Mouse (Mus musculus): ENCODE data around the gene Gkn3.

Gkn3 gene

GRCm38 (mm10) chr6:87388877-87389276 lies at the start of gene Gkn3:
Gkn3 (minus strand) TSS chr6:87388935.
- DNase-seq, result no peak

- DNase-seq, result no peak
Measured at GRCm38 (mm10) chr6:87436745-87437144, 48.0 kb upstream of the Gkn3 start.

DNA sequence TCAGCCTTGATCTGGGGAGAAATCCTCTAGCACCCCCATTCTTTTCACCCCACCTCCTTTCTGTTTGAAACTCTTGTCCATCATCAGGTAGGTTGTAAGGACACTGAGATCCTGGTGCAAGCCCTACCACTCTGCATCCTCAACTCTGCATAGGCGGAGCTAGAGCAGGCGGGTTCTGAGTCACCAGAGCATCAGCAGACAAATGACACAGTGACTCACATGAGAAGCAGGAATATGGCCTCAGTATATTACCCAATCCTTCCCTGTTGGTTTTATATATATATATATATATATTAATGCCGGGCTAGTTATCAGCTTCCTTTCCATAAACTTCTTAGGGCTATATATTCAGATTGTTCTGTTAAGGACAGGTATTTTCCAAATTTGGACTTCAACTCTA lies 47.1 kb upstream of the Gkn3 start:
- no peak for DNase-seq

DNA sequence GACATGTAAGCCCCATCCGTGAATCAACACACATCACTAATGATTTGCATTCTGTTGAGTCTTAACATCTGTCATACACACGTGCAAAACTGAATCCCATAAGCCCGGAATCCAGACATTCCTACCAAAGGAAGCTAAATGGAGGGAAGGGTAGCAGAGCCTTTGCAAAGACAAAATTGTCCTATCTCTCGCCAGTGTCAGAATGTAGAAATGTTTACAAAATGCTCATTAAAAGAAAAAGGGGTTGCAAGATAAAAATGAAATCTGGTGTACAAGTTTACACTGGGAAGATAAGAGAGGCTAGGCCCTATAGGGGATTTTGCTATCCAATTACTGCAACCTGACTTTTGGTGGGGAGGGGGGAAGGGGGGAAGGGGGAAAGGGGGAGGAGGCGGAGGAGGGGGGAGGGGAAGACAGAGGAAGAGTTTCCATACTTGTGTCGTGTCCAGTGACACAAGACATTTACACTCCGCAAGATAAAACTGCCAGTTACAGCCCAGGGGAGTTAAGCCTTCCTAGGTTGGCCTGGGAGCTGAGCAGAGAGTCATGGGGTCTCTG lies 39.8 kb upstream of the Gkn3 start, which contains the start of gene Bmp10:
Gene Bmp10 (plus strand): TSS at position 508 of the 558 bp plus-strand sequence.
- no peak for DNase-seq

GRCm38 (mm10) chr6:87427616-87428015 lies 38.9 kb upstream of the Gkn3 start:
- no peak for DNase-seq

- DNase-seq, result no peak
Measured at GRCm38 (mm10) chr6:87426954-87427353, 38.2 kb upstream of the Gkn3 start.

- DNase-seq, result no peak
Measured at GRCm38 (mm10) chr6:87424037-87424816, 35.5 kb upstream of the Gkn3 start.

GRCm38 (mm10) chr6:87422304-87422703 lies 33.6 kb upstream of the Gkn3 start:
- no peak for DNase-seq

- no peak for DNase-seq
Measured at GRCm38 (mm10) chr6:87412011-87412410, 23.3 kb upstream of the Gkn3 start.

DNA sequence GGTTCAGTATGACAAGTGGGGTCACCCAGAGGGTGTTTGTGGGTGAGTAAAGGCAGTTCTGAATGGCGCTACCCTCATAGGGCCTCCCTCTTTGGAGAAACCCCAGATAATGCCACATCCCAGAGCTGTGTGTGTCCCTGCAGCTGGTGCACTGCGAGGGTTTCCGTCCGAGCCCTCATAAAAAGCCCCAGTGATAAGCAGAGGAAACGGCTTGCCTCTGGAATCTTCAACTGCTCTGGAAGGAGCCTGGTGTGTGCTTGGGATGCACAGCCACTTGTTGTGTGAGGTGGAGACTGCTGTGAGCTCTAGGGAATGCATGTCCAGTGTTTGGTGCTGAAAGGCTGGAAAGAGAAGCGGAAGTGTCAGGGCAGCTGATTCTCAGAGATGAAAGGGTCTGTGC lies 12.7 kb upstream of the Gkn3 start:
- no peak for DNase-seq

DNA sequence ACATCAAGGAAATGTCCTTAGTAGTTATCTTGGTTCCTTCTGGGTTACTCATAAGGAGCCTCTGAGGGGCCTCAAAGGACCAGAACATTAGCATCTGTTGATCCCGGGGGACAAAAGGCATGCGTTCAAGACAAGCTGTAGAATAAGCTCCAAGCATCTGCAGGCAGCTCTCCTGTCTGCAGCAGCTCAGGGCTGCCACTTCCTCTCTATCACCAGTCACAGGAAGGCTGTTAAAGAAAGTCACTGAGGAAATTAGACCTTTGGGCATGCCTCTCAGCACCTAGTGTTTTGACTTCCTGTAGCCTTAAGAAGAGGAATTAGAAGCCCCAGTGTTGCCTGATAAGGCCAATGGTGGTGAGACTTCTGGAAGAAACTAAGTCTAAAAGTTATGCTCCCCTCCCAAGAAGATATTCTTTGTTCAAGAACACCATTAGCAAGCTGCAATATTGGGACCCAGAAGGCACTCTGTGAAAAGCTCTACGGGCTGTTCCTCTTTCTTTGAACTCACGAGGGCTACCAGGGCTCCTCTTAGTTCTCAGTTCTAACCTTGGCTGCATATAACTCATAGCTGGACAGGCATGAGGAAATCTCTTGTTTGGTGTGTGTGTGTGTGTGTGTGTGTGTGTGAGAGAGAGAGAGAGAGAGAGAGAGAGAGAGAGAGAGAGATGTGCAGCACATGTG lies 11.3 kb upstream of the Gkn3 start:
- DNase-seq, result peak; percentile 60

GRCm38 (mm10) chr6:87399137-87399536 lies 10.4 kb upstream of the Gkn3 start:
- peak; percentile 84 for DNase-seq

GRCm38 (mm10) chr6:87394783-87395182 lies 6.0 kb upstream of the Gkn3 start:
- DNase-seq, result peak; percentile 22

GRCm38 (mm10) chr6:87393466-87394205 lies 4.9 kb upstream of the Gkn3 start:
- no peak for DNase-seq

DNA sequence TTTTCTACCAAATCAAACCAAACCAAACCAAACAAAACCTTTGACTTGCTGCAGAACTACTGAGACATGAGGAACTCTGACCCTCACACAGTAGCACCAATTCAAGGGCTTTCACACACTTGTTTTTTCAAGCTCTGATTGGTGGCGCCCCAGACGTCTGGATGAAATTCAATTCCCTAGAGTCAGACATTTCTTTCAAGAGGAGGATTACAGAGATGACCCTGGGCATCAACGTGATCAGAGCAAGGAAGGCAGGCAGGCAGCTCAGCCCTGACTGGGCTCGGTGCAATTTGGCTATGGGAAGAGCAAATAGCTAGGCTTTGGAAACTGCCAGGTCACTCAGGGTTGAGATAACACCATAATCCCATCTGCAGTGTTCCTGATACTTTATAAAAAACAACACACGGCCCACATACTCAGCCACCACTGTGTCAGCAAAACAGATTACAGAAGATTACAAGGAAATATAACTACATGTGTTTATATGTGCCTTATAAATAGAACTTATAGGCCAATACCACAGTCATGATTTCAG lies 787 bp upstream of the Gkn3 start:
- no peak for DNase-seq

DNA sequence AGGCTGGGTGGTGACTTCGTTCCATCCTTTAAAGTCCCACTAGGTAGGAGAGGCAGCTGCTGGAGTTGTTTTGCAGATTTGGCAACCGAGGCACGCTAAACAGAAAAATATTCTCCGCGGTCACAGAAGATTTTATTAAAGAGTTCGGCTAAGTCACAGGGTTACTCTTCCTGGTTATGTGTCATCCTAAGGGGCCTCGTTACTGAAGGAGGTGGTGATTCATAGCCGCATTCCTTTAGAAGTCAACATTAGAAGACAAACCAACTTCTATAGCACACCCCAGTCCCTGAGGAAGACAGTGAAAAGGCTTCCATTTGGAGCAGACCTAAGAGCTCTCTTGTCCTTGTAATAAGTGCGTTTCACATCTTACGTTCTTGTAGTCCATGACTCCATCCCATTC lies 2.1 kb downstream of the Gkn3 start:
- no peak for DNase-seq

- peak; percentile 40 for DNase-seq
Measured at GRCm38 (mm10) chr6:87386203-87386602, 2.5 kb downstream of the Gkn3 start.

DNA sequence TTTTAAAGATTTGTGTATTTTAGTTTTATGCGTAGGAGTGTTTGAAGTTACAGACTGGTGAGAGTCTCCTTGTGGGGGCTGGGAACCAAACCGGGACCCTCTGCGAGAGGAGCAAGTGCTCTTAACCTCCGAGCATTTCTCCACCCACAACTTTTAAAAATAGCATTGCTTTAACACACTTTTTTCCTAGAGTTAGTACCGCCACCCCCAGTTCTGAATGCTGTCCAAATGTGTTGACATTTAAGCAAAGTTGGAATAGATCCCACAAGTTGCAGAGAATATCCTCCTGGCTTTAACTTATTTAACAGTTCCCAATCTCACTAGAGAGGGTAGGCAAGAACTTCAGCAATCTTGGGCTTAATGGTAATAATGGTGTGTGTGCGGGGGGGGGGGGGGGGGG lies 4.0 kb downstream of the Gkn3 start:
- DNase-seq, result no peak

DNA sequence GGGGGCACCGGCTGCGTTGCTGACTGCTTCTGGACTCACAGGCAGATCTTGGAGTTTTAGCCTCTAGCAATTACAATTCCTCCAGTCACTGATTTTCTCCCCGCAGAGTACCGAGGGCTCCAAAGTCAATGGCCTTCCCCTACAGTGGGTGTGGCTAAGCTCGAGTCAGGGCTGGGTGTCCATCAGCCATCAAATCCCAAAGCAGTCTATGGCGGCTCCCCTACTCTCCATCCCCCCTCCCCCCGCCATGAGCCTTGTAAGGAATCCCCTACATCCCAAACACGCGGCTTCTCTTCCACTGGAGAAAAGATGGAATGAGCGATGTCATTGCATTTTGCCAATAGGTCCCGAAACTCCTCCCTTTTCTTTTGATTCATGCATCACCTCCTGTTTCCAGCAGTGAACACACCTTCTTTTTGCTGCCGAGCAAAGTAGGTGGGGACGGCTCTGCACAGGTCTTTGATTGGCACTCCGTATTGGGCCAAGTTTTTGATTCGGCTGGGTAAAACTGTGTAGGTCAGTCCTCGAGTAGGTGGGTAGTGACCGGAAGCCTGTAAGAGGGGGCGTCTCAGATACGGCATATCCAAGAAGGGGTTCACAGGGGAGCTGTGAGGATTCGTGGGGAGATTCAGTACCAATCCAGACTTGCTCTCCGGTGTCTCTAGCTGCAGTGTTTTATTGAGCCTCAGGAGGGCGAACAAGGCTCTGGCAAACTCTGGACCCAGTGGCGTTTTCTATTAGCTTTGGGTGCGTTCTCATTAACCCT lies 4.6 kb downstream of the Gkn3 start:
- no peak for DNase-seq

GRCm38 (mm10) chr6:87373057-87373456 lies 15.7 kb downstream of the Gkn3 start, which contains the start of gene Gkn2:
Gkn2 (plus strand) TSS chr6:87373357.
- DNase-seq, result no peak

DNA sequence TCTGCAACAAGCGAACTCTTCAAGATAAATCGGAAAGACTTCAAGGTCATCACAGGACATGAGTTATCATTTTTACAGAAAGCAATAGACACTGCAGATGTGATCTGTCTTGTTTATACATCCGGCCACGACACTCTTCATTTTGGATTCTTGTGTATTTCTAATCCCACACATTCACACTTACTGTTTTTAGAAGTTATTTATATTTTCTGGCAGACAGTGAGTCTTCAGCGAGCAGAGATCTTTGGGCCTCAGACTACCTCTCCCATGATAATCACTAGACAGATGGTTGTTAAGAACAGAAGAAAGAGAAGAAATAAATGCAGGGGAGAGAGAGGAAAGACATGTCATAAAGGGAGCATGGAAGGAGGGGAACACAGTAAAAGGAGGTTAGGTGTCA lies 19.5 kb downstream of the Gkn3 start:
- DNase-seq, result no peak

DNA sequence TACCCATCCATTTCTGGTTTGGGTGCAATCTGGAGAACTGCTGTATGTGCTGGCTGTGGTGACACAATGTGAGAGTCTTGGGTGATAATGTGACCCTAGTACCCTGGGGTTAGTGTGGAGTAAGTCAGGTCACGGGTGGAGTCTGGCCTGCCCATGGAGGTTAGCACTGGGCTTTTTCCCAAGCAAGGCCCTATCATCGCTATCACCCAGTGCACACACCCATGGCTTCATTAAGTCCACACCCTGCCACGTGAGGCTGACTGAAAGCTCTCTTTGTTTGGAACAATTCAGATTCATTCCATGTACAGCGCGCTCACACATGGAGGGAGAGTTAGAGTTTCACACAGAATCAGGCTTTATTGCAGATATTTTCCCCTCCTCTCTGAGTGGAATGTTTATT lies 34.3 kb downstream of the Gkn3 start:
- DNase-seq, result no peak

Measured in thymus, postnatal 25 days (tissue).